Mouse (Mus musculus) retina, embryonic 14.5 days (tissue): Measurements from ENCODE around the gene AU022252.
"Not testable (repeated sequence)": the region's sequence is repeated elsewhere in the genome, so short reads cannot be mapped to it uniquely, and the experiment has no call there.

Source experiments
- DNase-seq: peaks from one replicate; pipeline ENCODE4 v3.0.0-alpha.2; 2015; ENCODE audit warnings: low spot score

Gene AU022252

DNA sequence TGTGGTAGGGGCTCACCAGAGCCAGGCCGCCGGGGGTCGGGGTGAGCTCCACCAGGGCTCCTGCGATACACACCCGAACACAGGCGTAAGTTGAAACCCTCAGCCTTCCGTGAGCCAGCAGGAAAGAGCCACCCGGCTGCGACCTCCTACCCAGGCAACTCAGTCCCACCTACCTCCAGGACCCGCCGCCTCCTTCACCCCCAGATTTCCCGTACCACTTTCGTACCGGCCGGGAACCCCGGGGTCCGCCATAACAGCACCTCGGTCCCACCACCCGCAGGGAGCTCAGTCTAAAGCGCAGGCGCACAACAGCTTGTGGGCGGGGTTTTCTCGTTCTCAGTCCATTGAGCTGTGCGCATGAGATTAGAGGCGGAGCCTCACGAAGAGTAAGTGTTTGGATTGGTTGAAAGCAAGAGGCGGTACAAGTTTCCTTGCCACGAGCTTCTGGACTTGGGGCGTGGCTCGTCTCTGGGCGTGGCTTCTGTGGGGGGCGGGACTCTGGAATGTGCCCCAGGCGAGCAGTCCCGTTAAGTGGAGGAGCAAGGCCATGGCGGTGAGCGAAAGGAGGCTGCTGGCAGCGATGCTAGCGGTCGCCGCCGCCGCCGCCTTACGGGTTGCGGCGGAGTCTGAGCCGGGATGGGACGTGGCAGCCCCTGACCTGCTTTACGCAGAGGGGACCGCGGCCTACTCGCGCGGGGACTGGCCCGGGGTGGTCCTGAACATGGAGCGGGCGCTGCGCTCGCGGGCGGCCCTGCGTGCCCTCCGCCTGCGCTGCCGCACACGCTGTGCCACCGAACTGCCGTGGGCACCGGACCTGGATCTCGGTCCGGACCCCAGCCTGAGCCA, at the start of gene AU022252, which contains the start of gene P3h1:
Gene AU022252, minus strand, starts transcription at position 303 of the 846 bp plus-strand sequence.
Gene P3h1, plus strand, starts transcription at position 506 of the 846 bp plus-strand sequence.
- DNase-seq, result peak; percentile 100

DNA sequence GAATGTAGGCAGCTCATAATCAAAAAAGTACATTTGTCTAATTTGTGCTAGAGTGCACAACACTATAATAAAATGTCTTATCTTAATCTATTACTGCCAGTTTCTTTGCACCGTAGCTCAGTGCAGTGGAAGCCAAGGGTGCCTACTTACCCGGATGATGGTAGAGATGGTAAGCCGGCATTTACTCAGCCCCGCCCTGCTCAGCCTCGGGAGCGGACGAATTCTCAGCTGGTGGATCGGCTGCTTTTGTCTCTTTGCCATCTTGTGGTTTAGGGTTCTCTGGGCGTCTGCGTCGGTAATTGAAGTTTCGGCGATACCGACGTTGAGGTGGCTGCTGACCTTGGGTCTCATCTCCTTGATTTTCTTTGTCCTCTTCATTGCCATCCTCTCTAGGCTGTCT, 46.3 kb upstream of the AU022252 start:
- not testable (repeated sequence) for DNase-seq

- DNase-seq, result no peak
Observed at GRCm38 (mm10) chr4:119275726-119276125, 43.2 kb upstream of the AU022252 start.

DNA sequence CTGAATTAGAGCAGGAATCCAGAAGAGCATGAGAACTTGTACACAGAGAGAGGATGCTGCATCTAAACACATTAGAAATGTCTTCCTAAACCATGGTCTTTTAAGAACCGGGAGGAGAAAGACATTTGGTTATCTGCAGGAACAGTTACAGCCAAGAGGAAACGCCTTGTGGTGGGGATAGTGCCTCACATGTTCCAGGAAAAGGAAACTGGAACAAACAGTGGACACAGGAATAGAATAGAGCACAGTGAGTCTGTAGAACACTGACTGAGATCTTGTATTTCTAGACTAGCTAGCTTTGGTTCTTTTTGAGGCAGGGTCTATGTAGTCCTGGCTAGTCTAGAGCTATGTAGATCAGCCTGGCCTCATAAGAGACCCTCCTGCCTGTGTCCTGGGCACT, 42.7 kb upstream of the AU022252 start:
- DNase-seq, result no peak

- DNase-seq, result no peak
Observed at GRCm38 (mm10) chr4:119274627-119275026, 42.1 kb upstream of the AU022252 start.

GRCm38 (mm10) chr4:119266606-119267005, 34.1 kb upstream of the AU022252 start:
- no peak for DNase-seq

DNA sequence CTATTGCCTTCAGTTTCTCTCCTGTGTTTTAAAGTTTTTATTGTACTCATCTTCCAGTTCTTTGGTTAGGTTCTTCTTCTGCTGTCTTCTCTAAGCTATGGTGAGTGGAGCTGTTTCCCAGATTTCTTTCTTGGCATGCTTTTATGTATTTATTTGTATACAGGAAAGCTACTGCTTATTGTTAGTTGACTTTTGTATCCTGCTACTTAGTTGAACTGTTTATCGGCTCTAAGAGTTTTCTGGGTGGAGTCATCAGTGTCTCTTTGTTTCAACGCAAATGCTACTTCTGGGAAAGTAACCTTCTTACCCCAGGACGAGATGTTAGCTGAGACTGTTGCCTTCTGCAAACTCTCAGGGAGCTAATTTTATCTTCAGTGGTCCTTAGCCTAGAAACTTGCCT, 30.9 kb upstream of the AU022252 start:
- DNase-seq, result no peak

DNA sequence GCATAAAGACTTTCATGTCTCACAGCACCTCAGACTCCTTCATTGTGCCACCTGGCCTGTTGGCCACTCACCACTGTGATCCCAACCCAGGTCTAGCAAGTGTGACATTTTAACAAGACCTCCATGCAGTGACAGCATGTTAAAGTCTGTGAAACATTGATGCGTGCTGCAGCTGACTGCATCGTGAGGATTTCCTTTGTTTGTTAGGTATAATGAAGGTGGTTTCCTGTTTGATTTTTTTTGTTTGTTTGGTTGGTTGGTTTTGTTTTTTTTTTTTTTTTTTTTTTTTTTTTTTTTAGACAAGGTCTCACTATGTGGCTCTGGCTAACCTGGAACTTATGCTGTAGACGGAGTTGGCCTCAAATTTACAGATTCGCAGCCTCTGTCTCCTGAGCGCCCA, 30.0 kb upstream of the AU022252 start:
- DNase-seq, result no peak

- no peak for DNase-seq
Observed at GRCm38 (mm10) chr4:119261087-119261713, 28.7 kb upstream of the AU022252 start.

- DNase-seq, result peak; percentile 24
Observed at GRCm38 (mm10) chr4:119259344-119260254, 27.1 kb upstream of the AU022252 start.

DNA sequence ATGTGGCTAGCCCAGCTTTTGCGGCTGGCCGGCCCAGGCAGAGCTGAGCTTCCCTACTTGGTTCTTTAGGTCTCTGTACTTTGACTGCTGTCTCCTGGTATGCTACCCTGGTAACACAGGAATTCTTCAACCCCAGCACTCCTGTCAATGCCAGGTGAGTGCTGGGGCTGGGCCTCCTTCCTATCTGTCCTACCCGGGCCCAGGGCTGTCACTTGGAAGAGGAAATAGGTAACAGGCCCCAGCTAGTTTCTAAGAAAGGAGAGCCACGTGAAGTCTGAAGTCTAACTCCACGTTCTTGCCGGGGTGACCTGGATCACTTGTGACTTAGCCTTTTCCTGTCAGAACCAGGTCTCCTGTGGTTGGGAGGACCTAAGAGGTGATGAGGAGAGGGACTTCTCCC, 24.6 kb upstream of the AU022252 start:
- DNase-seq, result no peak

GRCm38 (mm10) chr4:119255351-119255750, 22.8 kb upstream of the AU022252 start, which contains the start of gene Cldn19:
TSS of gene Cldn19 (plus strand) at chr4:119255414.
- no peak for DNase-seq

- peak; percentile 44 for DNase-seq
Observed at GRCm38 (mm10) chr4:119254012-119254618, 21.6 kb upstream of the AU022252 start.

DNA sequence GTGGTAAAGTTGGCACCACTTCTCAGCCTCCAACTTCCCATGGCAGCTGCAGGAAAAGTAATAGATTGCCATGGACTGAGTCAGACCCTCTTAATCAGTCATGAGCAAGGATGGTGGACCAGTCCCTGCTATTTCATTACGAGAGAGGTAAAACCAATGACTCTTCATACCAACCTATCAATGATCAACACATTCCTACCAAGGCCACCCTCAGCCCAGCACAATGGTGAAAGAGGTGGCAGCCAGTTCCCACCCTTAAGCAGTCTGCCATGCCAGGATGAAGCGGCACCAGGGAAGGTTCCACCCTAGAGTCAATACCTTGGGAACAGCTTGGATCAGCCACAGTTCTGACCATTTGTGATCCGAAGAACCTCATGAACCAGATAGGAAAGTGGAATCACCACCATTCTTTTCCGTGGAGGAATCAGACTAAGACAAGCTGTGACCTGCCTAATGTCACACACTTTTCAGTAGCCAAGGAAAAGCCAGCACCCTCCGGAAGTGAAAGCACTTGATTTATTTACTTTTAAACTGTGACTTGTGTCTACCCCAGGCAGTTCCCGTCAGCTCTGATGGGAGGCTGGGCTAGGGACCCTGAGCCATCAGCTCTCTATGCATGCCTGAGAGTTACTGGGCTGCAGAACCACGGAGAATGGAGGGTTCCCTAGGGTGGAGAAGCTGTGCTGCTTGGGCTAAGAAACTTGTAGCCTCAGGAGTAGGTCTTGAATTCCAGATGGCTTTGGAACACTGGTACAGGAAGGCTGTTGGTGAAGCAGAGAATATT, 19.7 kb upstream of the AU022252 start:
- DNase-seq, result no peak

DNA sequence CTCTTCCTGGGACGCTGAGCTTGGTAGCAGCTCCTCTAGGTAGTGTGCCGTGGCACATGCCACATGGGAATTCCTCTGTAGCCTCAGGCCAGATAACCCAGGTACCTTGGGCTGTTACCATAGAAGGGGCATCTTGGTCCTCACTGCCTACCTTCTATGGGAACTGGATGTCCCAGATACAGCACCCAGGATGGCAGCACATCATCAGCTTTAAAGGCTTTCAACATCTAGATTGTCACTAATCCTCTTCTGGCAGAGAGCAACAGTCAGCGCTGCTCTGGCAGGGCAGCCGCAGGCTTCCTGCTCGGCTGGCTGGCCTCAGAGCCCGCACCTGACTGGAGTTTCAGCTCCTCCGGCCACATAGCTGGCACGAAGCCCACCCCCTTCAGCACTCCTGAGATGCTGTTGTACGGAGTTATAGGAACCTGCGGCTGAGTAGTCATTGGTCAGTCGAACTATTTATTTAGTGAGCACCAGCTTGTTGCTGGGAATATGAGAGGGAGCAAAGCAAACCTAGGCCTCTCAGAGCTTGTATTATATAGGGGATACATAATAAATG, 16.0 kb upstream of the AU022252 start:
- DNase-seq, result no peak

DNA sequence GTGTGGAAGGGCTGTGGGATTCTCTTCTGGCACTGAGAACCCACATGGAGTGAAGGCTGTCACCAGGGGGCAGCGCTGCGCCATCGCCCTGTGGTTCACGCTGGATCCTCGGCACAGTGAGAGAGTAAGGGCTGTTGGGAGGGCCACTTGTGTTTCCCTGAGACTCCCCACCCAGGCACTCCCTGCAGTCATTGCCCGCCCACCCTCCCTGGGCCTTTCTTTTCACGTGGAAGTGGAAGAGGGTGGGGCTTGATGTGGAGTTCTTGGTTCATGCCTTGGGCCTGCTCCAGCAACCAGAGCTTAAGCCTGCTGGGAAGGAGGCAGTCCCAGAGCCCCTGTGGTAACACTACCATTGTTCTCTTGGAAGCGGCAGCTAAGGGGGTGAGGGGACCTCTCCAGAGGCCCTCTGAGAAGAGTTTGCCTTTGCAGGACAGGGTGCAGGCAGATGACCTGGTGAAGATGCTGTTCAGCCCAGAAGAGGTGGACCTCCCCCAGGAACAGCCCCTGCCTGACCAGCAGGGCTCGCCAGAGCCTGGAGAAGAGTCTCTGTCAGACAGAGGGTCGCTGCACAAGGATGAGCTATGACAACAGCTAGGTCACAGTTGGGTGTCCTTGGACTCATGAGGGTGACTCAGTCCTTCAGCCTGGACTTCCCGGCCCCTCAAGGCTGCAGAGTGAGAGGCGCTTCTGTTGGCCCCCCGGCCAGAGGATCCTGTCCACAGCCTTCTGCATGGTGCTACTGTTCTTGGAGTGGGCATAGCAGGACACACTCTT, 15.1 kb upstream of the AU022252 start:
- peak; percentile 87 for DNase-seq

DNA sequence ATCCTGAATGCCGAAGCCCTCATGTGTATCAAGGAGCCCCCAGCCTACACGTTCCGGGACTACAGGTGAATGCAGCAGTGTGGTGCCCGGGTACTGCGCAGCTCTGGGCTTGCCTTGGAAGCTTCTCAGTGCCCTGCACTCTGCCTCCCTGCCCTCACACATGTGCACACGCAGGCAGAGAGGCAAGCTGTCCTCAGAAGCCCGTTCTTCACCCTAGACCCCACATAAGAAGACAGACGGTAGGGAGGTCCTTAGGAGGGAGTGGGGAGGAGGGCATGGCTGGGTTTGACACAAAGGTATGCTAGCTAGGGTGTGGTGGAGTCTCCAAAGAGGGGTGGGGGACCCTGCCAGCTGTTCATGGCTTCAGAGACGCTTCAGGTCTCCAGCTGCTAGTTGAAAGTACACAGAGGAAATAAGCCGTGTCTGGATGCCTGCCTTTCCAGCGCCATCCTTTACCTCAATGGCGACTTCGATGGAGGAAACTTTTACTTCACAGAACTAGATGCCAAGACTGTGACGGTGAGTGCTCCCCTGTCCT, 14.2 kb upstream of the AU022252 start:
- DNase-seq, result no peak

DNA sequence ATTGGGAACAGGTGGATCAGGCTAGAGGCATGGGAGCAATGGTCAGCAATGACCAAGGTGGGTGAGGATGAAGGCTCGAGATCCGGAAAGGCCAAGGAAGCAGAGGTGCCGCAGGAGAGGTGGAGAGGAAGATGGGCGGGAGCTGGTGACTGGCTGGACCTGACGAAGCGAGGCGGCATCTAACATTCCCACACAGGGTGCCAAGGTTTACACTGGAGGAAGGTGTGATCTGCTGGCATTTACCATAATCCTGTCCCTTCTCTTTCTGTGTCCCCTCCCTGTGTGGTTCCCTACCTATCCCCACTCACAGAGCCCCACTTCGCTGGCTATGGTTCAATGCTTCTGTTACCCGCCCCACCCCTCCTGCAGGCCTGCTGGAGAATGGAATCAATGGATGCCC, 13.4 kb upstream of the AU022252 start:
- DNase-seq, result no peak

DNA sequence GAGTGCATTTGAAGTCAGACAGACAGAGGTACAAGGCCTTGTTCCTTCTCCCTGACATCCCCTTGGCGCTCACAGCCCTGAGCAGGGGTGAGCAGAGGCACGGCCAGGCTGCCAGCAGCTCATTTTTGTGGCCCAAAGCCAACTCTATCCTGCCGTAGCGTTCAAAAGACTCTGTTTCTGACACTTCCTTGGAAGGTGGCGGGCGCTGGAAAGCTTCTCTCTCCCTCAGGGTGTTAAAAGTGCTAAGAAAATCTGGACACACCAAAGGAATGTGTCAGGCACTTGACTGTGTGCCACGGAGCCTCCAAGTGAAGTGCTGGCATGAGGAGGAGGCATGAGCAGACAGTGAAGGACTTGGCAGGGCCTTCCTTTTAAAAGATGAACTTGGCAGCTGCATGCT, 13.0 kb upstream of the AU022252 start:
- DNase-seq, result no peak
